Mouse (Mus musculus): Measurements from ENCODE around the gene Lin28a.

DNA sequence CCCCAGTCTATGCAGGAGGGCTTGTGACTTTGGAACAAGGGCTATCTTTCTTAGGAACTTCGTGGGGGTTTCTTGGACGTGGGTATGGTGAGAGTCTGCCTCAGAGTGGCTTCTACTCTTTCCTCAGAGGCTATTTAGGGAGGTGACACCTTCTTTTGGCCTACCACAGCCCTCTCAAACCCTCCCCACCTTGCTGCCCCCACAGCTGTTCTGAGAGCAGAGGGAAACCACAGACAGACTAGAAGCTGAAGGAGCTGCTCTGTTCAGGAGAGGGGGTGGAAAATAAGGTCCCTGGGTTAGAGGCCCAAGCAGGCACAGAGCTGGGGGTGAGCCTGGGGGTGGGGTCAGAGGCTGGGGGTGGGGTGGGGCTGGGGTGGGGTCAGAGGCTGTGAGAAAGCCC is 24.4 kb upstream of the Lin28a start:
- no peak for TF ChIP-seq CTCF (IDR thresholded peaks at IDR 0.05; ENCODE audit: borderline replicate concordance, insufficient read depth, low read length)
- no peak for TF ChIP-seq POLR2A (IDR thresholded peaks at IDR 0.05; ENCODE audit: low read depth, low read length)
